Mouse (Mus musculus) ES-Bruce4 (cell line): ENCODE measurements around the gene Scrn2.

Experiments
- CTCF ChIP-seq: IDR thresholded peaks from one replicate; pipeline ENCODE4 v1.8.1; 2011; ENCODE audit warnings: low read depth, low read length
- EP300 ChIP-seq: IDR thresholded peaks from 2 replicates; pipeline ENCODE4 v1.6.1; 2011; ENCODE audit warnings: low read depth, low read length; ENCODE audit not compliant: insufficient read depth
- POLR2A ChIP-seq: IDR thresholded peaks from one replicate; pipeline ENCODE4 v1.8.1; 2011; ENCODE audit warnings: low read length; ENCODE audit not compliant: insufficient read depth

DNA sequence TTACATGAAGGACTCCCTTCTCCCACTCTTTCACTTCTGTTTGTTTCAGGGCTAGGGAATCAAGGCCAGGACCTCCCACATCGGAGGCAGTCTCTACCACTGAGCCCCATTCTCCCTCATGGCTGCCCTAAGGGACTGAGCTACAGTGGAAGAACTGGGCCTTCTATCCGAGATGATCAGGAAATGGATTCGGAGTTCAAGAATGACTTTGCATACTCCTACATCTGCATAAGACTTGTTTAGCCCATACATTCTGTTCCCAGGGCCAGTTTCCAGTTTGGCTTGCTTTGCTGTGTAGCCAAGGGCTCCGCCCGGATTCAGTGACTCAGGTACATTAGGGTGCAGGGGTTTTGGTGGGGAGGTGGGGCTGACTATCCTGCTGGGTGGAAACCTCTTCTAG lies 49.7 kb upstream of the Scrn2 start:
- TF ChIP-seq EP300 (peak; percentile 45; the same call in 1 of the 2 replicates), POLR2A (no peak), CTCF (no peak)
